Mouse (Mus musculus): ENCODE data around the gene Gm4894. TPM values are rescaled to one million over a fixed set of nuclear protein-coding genes. Genes with fewer than 3 reads are reported as not detected.

Gm4894 gene
- polyA plus RNA-seq, 1 experiment from 2014 or later, result not detected

- Histone ChIP-seq H3K9ac (ENCODE audit: low read depth, low read length) (no peak overlapping the region), H3K36me3 (ENCODE audit: control insufficient read depth, insufficient read depth) (no peaks in the 10 kb centered on the region), H3K27me3 (replicated peaks; ENCODE audit: control insufficient read depth, insufficient read depth, low read length) (no peaks in the 10 kb centered on the region), H3K27ac (ENCODE audit: low read depth, low read length) (no peak overlapping the region), H3K4me2 (replicated peaks; ENCODE audit: low read depth) (no peak overlapping the region), H3K4me1 (replicated peaks; ENCODE audit: control insufficient read depth, insufficient read depth, low read length) (no peaks in the 10 kb centered on the region), H3K9me3 (ENCODE audit: control insufficient read depth) (no peaks in the 10 kb centered on the region), H3K4me3 (ENCODE audit: low read depth, low read length) (no peak overlapping the region)
- ATAC-seq, result no peak
- no peak for TF ChIP-seq CTCF (IDR thresholded peaks at IDR 0.05; ENCODE audit: low read depth)
- 77% methylated on average over 11 of the region's 11 CpGs for WGBS
Observed at GRCm38 (mm10) chr9:49276542-49277334, 26.4 kb downstream of the Gm4894 start.

DNA sequence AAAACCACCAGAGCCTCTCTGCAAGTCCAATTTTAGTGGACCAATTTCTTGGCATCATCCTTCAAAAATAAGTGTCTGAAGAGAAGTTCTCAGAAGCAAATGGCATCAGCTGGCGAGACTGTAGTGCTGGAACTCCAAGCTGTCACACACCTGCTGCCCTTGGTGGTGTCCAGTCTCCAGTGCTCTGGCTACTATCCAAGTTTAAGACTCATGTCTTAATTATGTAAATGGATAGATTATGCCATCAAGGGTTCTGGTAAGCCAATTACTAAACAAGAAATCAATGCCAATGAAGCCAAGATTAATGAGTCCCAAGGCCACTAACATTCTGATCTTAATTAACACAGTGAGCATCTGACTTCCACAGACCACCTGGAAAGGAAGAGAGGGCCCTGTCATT, 44.8 kb downstream of the Gm4894 start:
- Histone ChIP-seq H3K36me3 (ENCODE audit: control insufficient read depth, insufficient read depth) (no peaks in the 10 kb centered on the region), H3K4me2 (replicated peaks; ENCODE audit: low read depth) (no peak overlapping the region), H3K9me3 (ENCODE audit: control insufficient read depth) (no peaks in the 10 kb centered on the region), H3K4me1 (replicated peaks; ENCODE audit: control insufficient read depth, insufficient read depth, low read length) (no peaks in the 10 kb centered on the region), H3K4me3 (ENCODE audit: low read depth, low read length) (no peak overlapping the region), H3K27me3 (replicated peaks; ENCODE audit: control insufficient read depth, insufficient read depth, low read length) (no peaks in the 10 kb centered on the region), H3K27ac (ENCODE audit: low read depth, low read length) (no peak overlapping the region), H3K9ac (ENCODE audit: low read depth, low read length) (no peak overlapping the region)
- TF ChIP-seq CTCF (IDR thresholded peaks at IDR 0.05; ENCODE audit: low read depth), result no peak
- no peak for ATAC-seq
- WGBS, result 68% methylated on average over 1 of the region's 1 CpGs

GRCm38 (mm10) chr9:49307576-49307975, 57.2 kb downstream of the Gm4894 start:
- no peak overlapping the region for H3K4me3 ChIP-seq (ENCODE audit: low read depth, low read length)
- TF ChIP-seq CTCF (IDR thresholded peaks at IDR 0.05; ENCODE audit: low read depth), result no peak
- H3K9me3 ChIP-seq (ENCODE audit: control insufficient read depth), result no peaks in the 10 kb centered on the region
- H3K4me1 ChIP-seq (replicated peaks; ENCODE audit: control insufficient read depth, insufficient read depth, low read length), result no peaks in the 10 kb centered on the region
- H3K4me2 ChIP-seq (replicated peaks; ENCODE audit: low read depth), result no peak overlapping the region
- no peak overlapping the region for H3K27ac ChIP-seq (ENCODE audit: low read depth, low read length)
- ATAC-seq, result no peak
- no peaks in the 10 kb centered on the region for H3K36me3 ChIP-seq (ENCODE audit: control insufficient read depth, insufficient read depth)
- H3K9ac ChIP-seq (ENCODE audit: low read depth, low read length), result no peak overlapping the region
- 63% methylated on average over 3 of the region's 3 CpGs for WGBS
- H3K27me3 ChIP-seq (replicated peaks; ENCODE audit: control insufficient read depth, insufficient read depth, low read length), result no peaks in the 10 kb centered on the region

GRCm38 (mm10) chr9:49310821-49311220, 60.5 kb downstream of the Gm4894 start:
- no peak overlapping the region for H3K9ac ChIP-seq (ENCODE audit: low read depth, low read length)
- no peaks in the 10 kb centered on the region for H3K4me1 ChIP-seq (replicated peaks; ENCODE audit: control insufficient read depth, insufficient read depth, low read length)
- no peak overlapping the region for H3K27ac ChIP-seq (ENCODE audit: low read depth, low read length)
- no peak for TF ChIP-seq CTCF (IDR thresholded peaks at IDR 0.05; ENCODE audit: low read depth)
- no peaks in the 10 kb centered on the region for H3K36me3 ChIP-seq (ENCODE audit: control insufficient read depth, insufficient read depth)
- H3K27me3 ChIP-seq (replicated peaks; ENCODE audit: control insufficient read depth, insufficient read depth, low read length), result no peaks in the 10 kb centered on the region
- no peaks in the 10 kb centered on the region for H3K9me3 ChIP-seq (ENCODE audit: control insufficient read depth)
- no peak overlapping the region for H3K4me3 ChIP-seq (ENCODE audit: low read depth, low read length)
- ATAC-seq, result no peak
- H3K4me2 ChIP-seq (replicated peaks; ENCODE audit: low read depth), result no peak overlapping the region
- 42% methylated on average over 4 of the region's 4 CpGs for WGBS

GRCm38 (mm10) chr9:49318638-49319037, 68.3 kb downstream of the Gm4894 start:
- Histone ChIP-seq H3K4me3 (ENCODE audit: low read depth, low read length) (no peak overlapping the region), H3K27me3 (replicated peaks; ENCODE audit: control insufficient read depth, insufficient read depth, low read length) (no peaks in the 10 kb centered on the region), H3K4me2 (replicated peaks; ENCODE audit: low read depth) (no peak overlapping the region), H3K36me3 (ENCODE audit: control insufficient read depth, insufficient read depth) (no peaks in the 10 kb centered on the region), H3K9ac (ENCODE audit: low read depth, low read length) (no peak overlapping the region), H3K4me1 (replicated peaks; ENCODE audit: control insufficient read depth, insufficient read depth, low read length) (no peaks in the 10 kb centered on the region), H3K27ac (ENCODE audit: low read depth, low read length) (no peak overlapping the region), H3K9me3 (ENCODE audit: control insufficient read depth) (no peaks in the 10 kb centered on the region)
- TF ChIP-seq CTCF (IDR thresholded peaks at IDR 0.05; ENCODE audit: low read depth), result no peak
- no peak for ATAC-seq

Other genes with a start within 250 kb of the Gm4894 start
- 8.1 and 9.9 TPM in 2 replicates for gene Zw10, start 194.9 kb upstream of the Gm4894 start, polyA plus RNA-seq (2015; fragmentation: Nextera tagmentation; extraction: Ambion mirVana)
- gene Tmprss5, start 169.3 kb upstream of the Gm4894 start, polyA plus RNA-seq (2015; fragmentation: Nextera tagmentation; extraction: Ambion mirVana), result 0.86 and 1.1 TPM in 2 replicates
- not detected in 2 replicates for gene Drd2, start 90.1 kb downstream of the Gm4894 start, polyA plus RNA-seq (2015; fragmentation: Nextera tagmentation; extraction: Ambion mirVana)
- gene Ankk1, start 176.5 kb downstream of the Gm4894 start, polyA plus RNA-seq (2015; fragmentation: Nextera tagmentation; extraction: Ambion mirVana), result not detected in 2 replicates
- 0.47 and 0.93 TPM in 2 replicates for gene Ttc12, start 235.7 kb downstream of the Gm4894 start, polyA plus RNA-seq (2015; fragmentation: Nextera tagmentation; extraction: Ambion mirVana)

Data from intestine, postnatal 0 days (tissue).